Mouse (Mus musculus) forebrain, embryonic 14.5 days (tissue): Measurements from ENCODE around the gene Evx2. TPM values are rescaled to one million over a fixed set of nuclear protein-coding genes. Genes with fewer than 3 reads are reported as not detected.

ENCODE experiments used
- ATAC-seq: fragments of 200-750 bp; cut with Nextera tagmentation; 2 replicates; pipeline ENCODE4 v1.8.0; 2017; ENCODE audit warnings: mild to moderate bottlenecking, moderate library complexity
- DNase-seq: peaks from one replicate; pipeline ENCODE4 v3.0.0-alpha.2; 2015; ENCODE audit warnings: low spot score
- H3K27ac ChIP-seq: fragments of 300-500 bp; sonication (generic); 2 replicates; pipeline ENCODE4 v1.5.1; 2014; ENCODE audit warnings: low read depth, mild to moderate bottlenecking, control low read depth, low read length, moderate library complexity
- H3K27me3 ChIP-seq: fragments of 300-500 bp; sonication (generic); replicated peaks from 2 replicates; pipeline ENCODE4 v1.6.1; 2014; ENCODE audit warnings: low read length, control low read depth, mixed read lengths; ENCODE audit not compliant: control insufficient read depth, insufficient read depth
- H3K36me3 ChIP-seq: fragments of 300-500 bp; sonication (generic); 2 replicates; pipeline ENCODE4 v1.6.1; 2014; ENCODE audit warnings: low read length, control low read depth; ENCODE audit not compliant: control insufficient read depth, insufficient read depth
- H3K4me1 ChIP-seq: fragments of 300-500 bp; sonication (generic); 2 replicates; pipeline ENCODE4 v1.6.1; 2014; ENCODE audit warnings: antibody characterized with exemption, low read length, control low read depth; ENCODE audit not compliant: control insufficient read depth, insufficient read depth
- H3K4me2 ChIP-seq: fragments of 300-500 bp; sonication (generic); 2 replicates; pipeline ENCODE4 v1.6.1; 2014; ENCODE audit warnings: mild to moderate bottlenecking, control low read depth, low read length
- H3K4me3 ChIP-seq: fragments of 300-500 bp; sonication (generic); 2 replicates; pipeline ENCODE4 v1.5.1; 2014; ENCODE audit warnings: low read depth, low read length, control low read depth
- H3K9ac ChIP-seq: fragments of 300-500 bp; sonication (generic); 2 replicates; pipeline ENCODE4 v1.6.1; 2014; ENCODE audit warnings: mild to moderate bottlenecking, low read length, control low read depth, moderate library complexity
- H3K9me3 ChIP-seq: fragments of 300-500 bp; sonication (generic); replicated peaks from 2 replicates; pipeline ENCODE4 v1.6.1; 2016; ENCODE audit warnings: low read length, control low read depth, mixed read lengths; ENCODE audit not compliant: control insufficient read depth
- WGBS: fragments of 180-500 bp; shearing (Covaris S2); extraction: QIAGEN DNeasy Blood & Tissue Kit; methylation state at CpG from one replicate; pipeline ENCODE4 v1.1.7; 2014; 5-methylcytosine and 5-hydroxymethylcytosine counted together
- polyA plus RNA-seq: library from polyadenylated mRNA; unstranded; fragments of >200 nt; fragmentation: Nextera tagmentation; extraction: Ambion mirVana; gene quantifications from 2 replicates; pipeline ENCODE4 v1.2.1, GENCODE M21; 2014

The Evx2 gene
- polyA plus RNA-seq, 1 experiment from 2014 or later, result not detected

- Histone ChIP-seq H3K4me2 (peak overlapping the region; percentile 46), H3K4me1 (no peaks in the 10 kb centered on the region; the same call in 1 of the 2 replicates), H3K27me3 (peaks cover 62% of the 10 kb centered on the region), H3K4me3 (peak overlapping the region; percentile 21), H3K9me3 (no peaks in the 10 kb centered on the region), H3K36me3 (no peaks in the 10 kb centered on the region), H3K9ac (peak overlapping the region; percentile 13; the same call in 1 of the 2 replicates), H3K27ac (no peak overlapping the region)
- ATAC-seq (peak; percentile 35; the same call in 1 of the 2 replicates), DNase-seq (no peak)
- WGBS, result 1% methylated on average over 60 of the region's 69 CpGs
These were observed 3.3 kb downstream of the Evx2 start for GRCm38 (mm10) chr2:74655821-74656631.

GRCm38 (mm10) chr2:74655420-74655781 lies 4.0 kb downstream of the Evx2 start:
- 1% methylated on average over 38 of the region's 47 CpGs for WGBS
- H3K4me3 ChIP-seq, result peak overlapping the region; percentile 21
- ATAC-seq (peak; percentile 49; the same call in 1 of the 2 replicates), DNase-seq (peak; percentile 27)
- H3K9me3 ChIP-seq, result no peaks in the 10 kb centered on the region
- H3K9ac ChIP-seq, result no peak overlapping the region
- no peak overlapping the region for H3K27ac ChIP-seq
- no peaks in the 10 kb centered on the region for H3K36me3 ChIP-seq
- peak overlapping the region; percentile 46 for H3K4me2 ChIP-seq
- peaks cover 62% of the 10 kb centered on the region for H3K27me3 ChIP-seq
- no peaks in the 10 kb centered on the region; the same call in 1 of the 2 replicates for H3K4me1 ChIP-seq

GRCm38 (mm10) chr2:74654743-74655419 lies 4.5 kb downstream of the Evx2 start:
- ATAC-seq, result 0 out of 2 replicates have a peak, but pooled peaks have one; percentile 4
- Histone ChIP-seq H3K27me3 (peaks cover 65% of the 10 kb centered on the region), H3K36me3 (no peaks in the 10 kb centered on the region), H3K4me1 (no peaks in the 10 kb centered on the region; the same call in 1 of the 2 replicates), H3K9me3 (no peaks in the 10 kb centered on the region), H3K27ac (no peak overlapping the region), H3K4me2 (no peak overlapping the region), H3K9ac (no peak overlapping the region), H3K4me3 (peak overlapping the region; percentile 21; the same call in 1 of the 2 replicates)
- 2% methylated on average over 20 of the region's 20 CpGs for WGBS
- no peak for DNase-seq

GRCm38 (mm10) chr2:74653781-74654535 lies 5.4 kb downstream of the Evx2 start:
- Histone ChIP-seq H3K4me1 (no peaks in the 10 kb centered on the region; the same call in 1 of the 2 replicates), H3K9ac (no peak overlapping the region), H3K36me3 (no peaks in the 10 kb centered on the region), H3K27ac (no peak overlapping the region), H3K4me3 (no peak overlapping the region), H3K9me3 (no peaks in the 10 kb centered on the region), H3K4me2 (no peak overlapping the region), H3K27me3 (peaks cover 74% of the 10 kb centered on the region)
- no peak for DNase-seq
- no peak for ATAC-seq
- 9% methylated on average over 17 of the region's 17 CpGs for WGBS

GRCm38 (mm10) chr2:74652996-74653340 lies 6.4 kb downstream of the Evx2 start:
- no peak for ATAC-seq
- 43% methylated on average over 2 of the region's 2 CpGs for WGBS
- Histone ChIP-seq H3K9me3 (no peaks in the 10 kb centered on the region), H3K27ac (no peak overlapping the region), H3K4me2 (no peak overlapping the region), H3K9ac (no peak overlapping the region), H3K27me3 (peaks cover 79% of the 10 kb centered on the region), H3K4me1 (no peaks in the 10 kb centered on the region; the same call in 1 of the 2 replicates), H3K4me3 (no peak overlapping the region), H3K36me3 (no peaks in the 10 kb centered on the region)
- no peak for DNase-seq

GRCm38 (mm10) chr2:74647082-74647864 lies 12.1 kb downstream of the Evx2 start:
- ATAC-seq, result no peak
- Histone ChIP-seq H3K27me3 (peaks cover 87% of the 10 kb centered on the region), H3K4me3 (no peak overlapping the region), H3K36me3 (no peaks in the 10 kb centered on the region), H3K9ac (no peak overlapping the region), H3K4me2 (no peak overlapping the region), H3K4me1 (no peaks in the 10 kb centered on the region), H3K9me3 (no peaks in the 10 kb centered on the region), H3K27ac (no peak overlapping the region)
- 15% methylated on average over 7 of the region's 7 CpGs for WGBS
- DNase-seq, result peak; percentile 8

GRCm38 (mm10) chr2:74645631-74646030 lies 13.7 kb downstream of the Evx2 start:
- 81% methylated on average over 3 of the region's 3 CpGs for WGBS
- ATAC-seq (no peak), DNase-seq (no peak)
- Histone ChIP-seq H3K27me3 (peaks cover 72% of the 10 kb centered on the region), H3K36me3 (no peaks in the 10 kb centered on the region), H3K9me3 (no peaks in the 10 kb centered on the region), H3K27ac (no peak overlapping the region), H3K4me1 (no peaks in the 10 kb centered on the region), H3K4me3 (no peak overlapping the region), H3K4me2 (no peak overlapping the region), H3K9ac (no peak overlapping the region)

- Histone ChIP-seq H3K4me3 (no peak overlapping the region), H3K27me3 (peaks cover 40% of the 10 kb centered on the region), H3K4me2 (no peak overlapping the region), H3K4me1 (no peaks in the 10 kb centered on the region), H3K36me3 (no peaks in the 10 kb centered on the region), H3K9ac (no peak overlapping the region), H3K27ac (no peak overlapping the region), H3K9me3 (no peaks in the 10 kb centered on the region)
- DNase-seq (no peak), ATAC-seq (no peak)
- 69% methylated on average over 5 of the region's 5 CpGs for WGBS
These were observed 16.9 kb downstream of the Evx2 start for GRCm38 (mm10) chr2:74642431-74642830.
